Mouse (Mus musculus): Measurements from ENCODE around the gene Kirrel3.

GRCm38 (mm10) chr9:34754523-34755097, 268.9 kb downstream of the Kirrel3 start:
- TF ChIP-seq CTCF (IDR thresholded peaks at IDR 0.05; ENCODE audit: low read depth, low read length) (no peak), POLR2AphosphoS5 (IDR thresholded peaks at IDR 0.05; ENCODE audit: insufficient replicate concordance, low read depth, low read length) (no peak), GATA1 (IDR thresholded peaks at IDR 0.05; ENCODE audit: borderline replicate concordance, low read length) (no peak)
